Mouse (Mus musculus) gastrocnemius, postnatal 36 days (tissue): Measurements from ENCODE around the gene Gm13278. TPM values are rescaled to one million over a fixed set of nuclear protein-coding genes. Genes with fewer than 3 reads are reported as not detected.

Experiments
- total RNA-seq, 2 experiments: library from RNA; stranded (reverse); gene quantifications; 2 replicates each; pipeline ENCODE4 v1.2.3; 2021

The Gm13278 gene
- total RNA-seq, 2 experiments from 2014 or later = not detected

Other genes with a start within 250 kb of the Gm13278 start
- not detected for gene Ifna15, start 233.3 kb upstream of the Gm13278 start, total RNA-seq
- gene Ifna14, start 219.8 kb upstream of the Gm13278 start, total RNA-seq = not detected
- gene Ifna9, start 199.2 kb upstream of the Gm13278 start, total RNA-seq = not detected
- not detected for gene Ifna12, start 188.2 kb upstream of the Gm13278 start, total RNA-seq
- gene C87499, start 157.1 kb upstream of the Gm13278 start, total RNA-seq = not detected
- not detected for gene Ifna13, start 147.1 kb upstream of the Gm13278 start, total RNA-seq
- gene Ifna16, start 114.6 kb upstream of the Gm13278 start, total RNA-seq = not detected
- gene Ifna2, start 107.6 kb upstream of the Gm13278 start, total RNA-seq = not detected
- gene Ifnab, start 100.2 kb upstream of the Gm13278 start, total RNA-seq = not detected
- under 1 TPM in 1 of 2 experiments, not detected in 1; 0.42 TPM for gene Gm26566, start 69.7 kb upstream of the Gm13278 start, total RNA-seq
- gene Klhl9, start 69.1 kb upstream of the Gm13278 start, total RNA-seq = 10 to 100 TPM; 43.9 to 50.4 TPM
- not detected for gene Gm13271, start 36.7 kb upstream of the Gm13278 start, total RNA-seq
- not detected for gene Gm13283, start 31.4 kb upstream of the Gm13278 start, total RNA-seq
- gene Gm13290, start 17.7 kb upstream of the Gm13278 start, total RNA-seq = not detected
- not detected for gene Gm13289, start 14.6 kb upstream of the Gm13278 start, total RNA-seq
- gene Gm13272, start 11.7 kb upstream of the Gm13278 start, total RNA-seq = not detected
- gene Ifnz, start 9.4 kb upstream of the Gm13278 start, total RNA-seq = not detected
- gene Gm13276, start 5.8 kb upstream of the Gm13278 start, total RNA-seq = not detected
- not detected for gene Gm13277, start 2.9 kb upstream of the Gm13278 start, total RNA-seq
- gene Gm13275, start 2.9 kb downstream of the Gm13278 start, total RNA-seq = not detected
- not detected for gene Gm13279, start 5.8 kb downstream of the Gm13278 start, total RNA-seq
- gene Gm13285, start 8.1 kb downstream of the Gm13278 start, total RNA-seq = not detected
- not detected for gene Gm13287, start 11.7 kb downstream of the Gm13278 start, total RNA-seq
- not detected for gene Gm13288, start 14.0 kb downstream of the Gm13278 start, total RNA-seq
- gene Ifna7, start 24.7 kb downstream of the Gm13278 start, total RNA-seq = not detected
- not detected for gene Ifna11, start 28.4 kb downstream of the Gm13278 start, total RNA-seq
- not detected for gene Ifna6, start 35.9 kb downstream of the Gm13278 start, total RNA-seq
- gene Ifna5, start 44.0 kb downstream of the Gm13278 start, total RNA-seq = not detected
- not detected for gene Ifna4, start 50.3 kb downstream of the Gm13278 start, total RNA-seq
- not detected for gene Ifna1, start 58.5 kb downstream of the Gm13278 start, total RNA-seq
- gene Ifne, start 88.7 kb downstream of the Gm13278 start, total RNA-seq = not detected